Mouse (Mus musculus): ENCODE results near the gene Trpc7. TPM values are rescaled to one million over a fixed set of nuclear protein-coding genes. Genes with fewer than 3 reads are reported as not detected.

Trpc7 gene
- polyA plus RNA-seq, 1 experiment from 2014 or later, result 1.5 TPM

DNA sequence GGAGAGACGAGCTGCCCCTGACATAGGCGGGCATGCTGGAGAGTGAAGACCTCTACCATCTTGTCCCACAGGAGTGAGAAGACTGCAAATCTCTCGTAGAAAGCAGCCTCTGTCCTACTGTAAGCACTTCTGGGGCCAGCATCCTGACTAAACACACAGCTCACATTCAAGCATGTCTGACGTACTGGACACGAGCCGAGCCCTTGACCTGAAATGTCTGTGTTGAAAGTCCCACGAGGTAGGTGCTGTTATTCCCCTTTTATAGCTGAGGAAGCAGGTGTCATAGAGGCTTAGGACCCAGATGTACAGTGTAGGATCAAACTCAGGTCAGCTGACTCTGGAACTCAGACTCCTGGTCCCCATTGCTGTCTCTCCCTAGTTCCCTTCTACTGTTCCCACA lies 146.4 kb downstream of the Trpc7 start:
- Histone ChIP-seq H3K4me2 (ENCODE audit: low read length) (no peak overlapping the region), H3K9me3 (replicated peaks; ENCODE audit: control insufficient read depth, low read length) (no peaks in the 10 kb centered on the region), H3K9ac (ENCODE audit: low read length) (no peak overlapping the region), H3K4me1 (ENCODE audit: control insufficient read depth, insufficient read depth, low read length) (peaks cover 8% of the 10 kb centered on the region; the same call in 1 of the 2 replicates), H3K27ac (ENCODE audit: low read depth, low read length) (no peak overlapping the region), H3K36me3 (ENCODE audit: control insufficient read depth, insufficient read depth, low read length) (no peaks in the 10 kb centered on the region), H3K4me3 (ENCODE audit: low read depth, low read length) (no peak overlapping the region), H3K27me3 (replicated peaks; ENCODE audit: control insufficient read depth, insufficient read depth, low read length) (peaks cover 31% of the 10 kb centered on the region)
- 88% methylated on average over 7 of the region's 7 CpGs for WGBS
- DNase-seq (ENCODE audit: low spot score) (no peak), ATAC-seq (no peak)

GRCm38 (mm10) chr13:56747554-56747953 lies 148.2 kb downstream of the Trpc7 start:
- ATAC-seq (no peak), DNase-seq (ENCODE audit: low spot score) (no peak)
- H3K36me3 ChIP-seq (ENCODE audit: control insufficient read depth, insufficient read depth, low read length), result peaks cover 6% of the 10 kb centered on the region; the same call in 1 of the 2 replicates
- peaks cover 13% of the 10 kb centered on the region for H3K27me3 ChIP-seq (replicated peaks; ENCODE audit: control insufficient read depth, insufficient read depth, low read length)
- WGBS, result 81% methylated on average over 8 of the region's 8 CpGs
- no peak overlapping the region for H3K4me2 ChIP-seq (ENCODE audit: low read length)
- no peak overlapping the region for H3K27ac ChIP-seq (ENCODE audit: low read depth, low read length)
- H3K9ac ChIP-seq (ENCODE audit: low read length), result no peak overlapping the region
- no peaks in the 10 kb centered on the region for H3K9me3 ChIP-seq (replicated peaks; ENCODE audit: control insufficient read depth, low read length)
- peaks cover 3% of the 10 kb centered on the region; the same call in 1 of the 2 replicates for H3K4me1 ChIP-seq (ENCODE audit: control insufficient read depth, insufficient read depth, low read length)
- H3K4me3 ChIP-seq (ENCODE audit: low read depth, low read length), result no peak overlapping the region

- ATAC-seq (no peak), DNase-seq (ENCODE audit: low spot score) (no peak)
- Histone ChIP-seq H3K9ac (ENCODE audit: low read length) (no peak overlapping the region), H3K4me1 (ENCODE audit: control insufficient read depth, insufficient read depth, low read length) (peaks cover 2% of the 10 kb centered on the region), H3K4me3 (ENCODE audit: low read depth, low read length) (no peak overlapping the region), H3K9me3 (replicated peaks; ENCODE audit: control insufficient read depth, low read length) (no peaks in the 10 kb centered on the region), H3K36me3 (ENCODE audit: control insufficient read depth, insufficient read depth, low read length) (peaks cover 6% of the 10 kb centered on the region; the same call in 1 of the 2 replicates), H3K27me3 (replicated peaks; ENCODE audit: control insufficient read depth, insufficient read depth, low read length) (peaks cover 9% of the 10 kb centered on the region; the same call in 1 of the 2 replicates), H3K4me2 (ENCODE audit: low read length) (no peak overlapping the region), H3K27ac (ENCODE audit: low read depth, low read length) (no peak overlapping the region)
- 86% methylated on average over 10 of the region's 10 CpGs for WGBS
Observed at GRCm38 (mm10) chr13:56746739-56747532, 148.9 kb downstream of the Trpc7 start.

DNA sequence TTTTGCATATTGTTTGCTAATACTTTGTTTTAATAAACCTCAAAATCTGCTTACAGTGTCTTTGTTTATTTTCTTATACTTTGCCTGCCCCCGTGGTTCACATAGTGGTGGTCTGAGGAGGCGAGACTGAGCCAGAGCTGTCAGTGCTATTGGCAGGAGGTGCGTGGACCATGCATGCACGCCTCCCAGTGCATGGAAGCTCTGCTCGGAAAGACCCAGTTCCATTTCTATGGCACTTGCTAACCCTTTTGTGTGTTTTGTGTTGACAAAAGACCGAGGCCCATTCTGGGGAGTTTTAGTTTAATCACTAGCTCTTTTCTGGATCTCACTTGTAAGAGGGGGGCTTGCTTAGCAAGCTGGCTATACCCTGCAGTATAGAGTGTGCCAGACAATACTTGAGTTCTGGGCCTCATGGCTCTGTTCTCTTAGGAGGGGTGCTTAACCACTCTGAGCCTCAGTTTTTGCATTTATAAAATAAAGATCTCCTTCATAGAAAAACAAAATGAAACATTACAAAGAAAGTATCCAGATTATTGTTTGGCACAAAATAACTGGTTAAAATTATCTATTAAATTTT lies 153.4 kb downstream of the Trpc7 start:
- H3K27me3 ChIP-seq (replicated peaks; ENCODE audit: control insufficient read depth, insufficient read depth, low read length), result no peaks in the 10 kb centered on the region
- H3K36me3 ChIP-seq (ENCODE audit: control insufficient read depth, insufficient read depth, low read length), result peaks cover 32% of the 10 kb centered on the region
- H3K9me3 ChIP-seq (replicated peaks; ENCODE audit: control insufficient read depth, low read length), result no peaks in the 10 kb centered on the region
- DNase-seq (ENCODE audit: low spot score), result peak; percentile 55
- peak; percentile 61; the same call in 1 of the 2 replicates for ATAC-seq
- no peak overlapping the region for H3K27ac ChIP-seq (ENCODE audit: low read depth, low read length)
- 21% methylated on average over 6 of the region's 6 CpGs for WGBS
- no peak overlapping the region for H3K4me2 ChIP-seq (ENCODE audit: low read length)
- H3K4me3 ChIP-seq (ENCODE audit: low read depth, low read length), result no peak overlapping the region
- no peak overlapping the region for H3K9ac ChIP-seq (ENCODE audit: low read length)
- H3K4me1 ChIP-seq (ENCODE audit: control insufficient read depth, insufficient read depth, low read length), result peaks cover 5% of the 10 kb centered on the region

- Histone ChIP-seq H3K27me3 (replicated peaks; ENCODE audit: control insufficient read depth, insufficient read depth, low read length) (no peaks in the 10 kb centered on the region), H3K4me1 (ENCODE audit: control insufficient read depth, insufficient read depth, low read length) (peaks cover 5% of the 10 kb centered on the region), H3K27ac (ENCODE audit: low read depth, low read length) (no peak overlapping the region), H3K9ac (ENCODE audit: low read length) (no peak overlapping the region), H3K4me2 (ENCODE audit: low read length) (no peak overlapping the region), H3K4me3 (ENCODE audit: low read depth, low read length) (no peak overlapping the region), H3K36me3 (ENCODE audit: control insufficient read depth, insufficient read depth, low read length) (peaks cover 38% of the 10 kb centered on the region), H3K9me3 (replicated peaks; ENCODE audit: control insufficient read depth, low read length) (no peaks in the 10 kb centered on the region)
- ATAC-seq (no peak), DNase-seq (ENCODE audit: low spot score) (no peak)
- WGBS, result 85% methylated on average over 7 of the region's 7 CpGs
Observed at GRCm38 (mm10) chr13:56741691-56742090, 154.1 kb downstream of the Trpc7 start.

- DNase-seq (ENCODE audit: low spot score) (no peak), ATAC-seq (no peak)
- Histone ChIP-seq H3K36me3 (ENCODE audit: control insufficient read depth, insufficient read depth, low read length) (peaks cover 49% of the 10 kb centered on the region), H3K4me3 (ENCODE audit: low read depth, low read length) (no peak overlapping the region), H3K9ac (ENCODE audit: low read length) (no peak overlapping the region), H3K4me1 (ENCODE audit: control insufficient read depth, insufficient read depth, low read length) (peaks cover 5% of the 10 kb centered on the region), H3K27ac (ENCODE audit: low read depth, low read length) (no peak overlapping the region), H3K27me3 (replicated peaks; ENCODE audit: control insufficient read depth, insufficient read depth, low read length) (no peaks in the 10 kb centered on the region), H3K4me2 (ENCODE audit: low read length) (no peak overlapping the region), H3K9me3 (replicated peaks; ENCODE audit: control insufficient read depth, low read length) (no peaks in the 10 kb centered on the region)
- 93% methylated on average over 6 of the region's 6 CpGs for WGBS
Observed at GRCm38 (mm10) chr13:56740496-56740895, 155.3 kb downstream of the Trpc7 start.

DNA sequence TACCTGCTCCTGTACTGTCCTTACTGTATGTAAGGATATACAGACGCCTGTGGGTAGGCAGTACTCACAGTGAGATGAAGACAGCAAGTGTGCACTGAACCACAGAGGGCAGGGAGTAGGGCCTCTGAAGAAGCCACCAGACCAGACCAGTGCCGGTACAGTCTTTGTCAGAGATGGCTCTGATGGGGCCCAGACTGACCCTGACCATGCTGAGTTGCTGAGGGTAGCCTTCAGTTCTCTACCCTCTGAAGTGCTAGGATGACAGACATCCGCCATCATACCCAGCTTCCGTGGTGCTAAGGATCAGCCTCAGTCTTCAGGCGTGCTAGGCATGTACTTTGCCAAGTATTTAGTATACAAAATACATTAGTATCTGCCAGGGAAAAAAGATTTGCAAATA lies 156.2 kb downstream of the Trpc7 start:
- H3K36me3 ChIP-seq (ENCODE audit: control insufficient read depth, insufficient read depth, low read length), result peaks cover 54% of the 10 kb centered on the region

DNA sequence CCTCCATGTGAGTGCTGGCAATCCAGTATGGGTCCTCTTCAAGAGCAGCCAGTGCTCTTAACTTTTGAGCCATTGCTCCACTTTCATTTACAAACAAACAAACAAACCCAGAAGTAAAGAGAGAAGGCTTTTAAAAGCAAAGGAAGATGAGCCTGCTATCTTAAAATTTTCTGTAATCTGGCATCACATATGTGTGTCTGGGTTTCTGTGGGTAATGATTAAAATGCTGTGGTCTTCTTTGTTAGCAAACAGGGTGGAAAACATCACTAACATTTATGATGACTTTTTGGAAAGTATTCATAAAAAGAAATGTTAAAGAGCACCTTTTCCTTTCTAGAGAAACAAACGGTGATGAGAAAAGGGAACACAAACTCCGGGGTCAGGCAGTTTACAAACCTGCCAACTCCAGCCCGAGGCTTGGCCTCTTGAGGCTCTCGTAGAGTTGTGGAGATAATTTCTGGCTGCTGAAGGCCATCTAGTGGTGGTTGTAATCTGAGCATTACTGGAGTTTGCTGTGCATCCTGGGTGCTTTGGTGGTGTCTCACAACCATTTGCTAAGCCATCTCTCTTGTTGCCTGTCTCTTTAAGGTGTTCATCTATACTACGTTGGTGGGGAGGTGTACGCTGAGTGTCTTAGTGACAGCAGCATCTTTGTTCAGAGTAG lies 160.4 kb downstream of the Trpc7 start:
- Histone ChIP-seq H3K9me3 (replicated peaks; ENCODE audit: control insufficient read depth, low read length) (no peaks in the 10 kb centered on the region), H3K4me3 (ENCODE audit: low read depth, low read length) (no peak overlapping the region), H3K27ac (ENCODE audit: low read depth, low read length) (no peak overlapping the region), H3K4me1 (ENCODE audit: control insufficient read depth, insufficient read depth, low read length) (no peaks in the 10 kb centered on the region), H3K4me2 (ENCODE audit: low read length) (no peak overlapping the region), H3K9ac (ENCODE audit: low read length) (no peak overlapping the region), H3K36me3 (ENCODE audit: control insufficient read depth, insufficient read depth, low read length) (peaks cover 82% of the 10 kb centered on the region), H3K27me3 (replicated peaks; ENCODE audit: control insufficient read depth, insufficient read depth, low read length) (no peaks in the 10 kb centered on the region)
- peak; percentile 49 for DNase-seq (ENCODE audit: low spot score)
- ATAC-seq, result no peak
- WGBS, result 64% methylated on average over 6 of the region's 6 CpGs

More for the DNA sequence above, 156.2 kb downstream of the Trpc7 start:
- Histone ChIP-seq H3K9ac (ENCODE audit: low read length) (no peak overlapping the region), H3K4me3 (ENCODE audit: low read depth, low read length) (no peak overlapping the region), H3K27ac (ENCODE audit: low read depth, low read length) (no peak overlapping the region), H3K4me2 (ENCODE audit: low read length) (no peak overlapping the region), H3K27me3 (replicated peaks; ENCODE audit: control insufficient read depth, insufficient read depth, low read length) (no peaks in the 10 kb centered on the region), H3K9me3 (replicated peaks; ENCODE audit: control insufficient read depth, low read length) (no peaks in the 10 kb centered on the region), H3K4me1 (ENCODE audit: control insufficient read depth, insufficient read depth, low read length) (peaks cover 5% of the 10 kb centered on the region)
- no peak for DNase-seq (ENCODE audit: low spot score)
- 96% methylated on average over 5 of the region's 5 CpGs for WGBS
- ATAC-seq, result no peak

All from forebrain, embryonic 14.5 days (tissue).